Mouse (Mus musculus) induced T-regulatory cell, adult 2 months (primary cell): ENCODE data around the gene Ift81.

Experiments used
- DNase-seq: peaks from one replicate; pipeline ENCODE4 v3.0.0-alpha.2; 2012; ENCODE audit warnings: low read depth

Ift81 gene

GRCm38 (mm10) chr5:122613908-122614732, at the start of gene Ift81:
TSS of gene Ift81 (minus strand) at chr5:122614518.
- DNase-seq = peak; percentile 99

DNA sequence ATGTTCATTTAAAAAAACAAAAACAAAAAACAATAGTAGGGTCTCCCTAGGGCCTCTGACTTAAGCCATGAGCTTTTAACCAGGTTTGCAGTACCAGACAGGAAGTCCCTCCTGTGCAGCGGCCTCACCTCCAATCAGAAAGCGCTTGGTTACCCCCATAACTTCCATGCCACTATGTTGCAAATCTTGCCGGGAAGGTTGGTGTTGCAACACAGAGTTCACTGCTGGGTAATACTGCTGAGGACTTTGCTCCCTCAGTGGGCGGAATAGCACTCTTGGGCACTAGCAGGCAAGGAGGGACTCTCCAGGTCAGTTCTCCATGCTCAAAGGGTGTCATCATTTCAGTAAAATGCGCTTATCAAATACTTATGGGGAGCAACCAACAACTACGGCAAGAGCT, 48.2 kb upstream of the Ift81 start:
- DNase-seq = no peak

DNA sequence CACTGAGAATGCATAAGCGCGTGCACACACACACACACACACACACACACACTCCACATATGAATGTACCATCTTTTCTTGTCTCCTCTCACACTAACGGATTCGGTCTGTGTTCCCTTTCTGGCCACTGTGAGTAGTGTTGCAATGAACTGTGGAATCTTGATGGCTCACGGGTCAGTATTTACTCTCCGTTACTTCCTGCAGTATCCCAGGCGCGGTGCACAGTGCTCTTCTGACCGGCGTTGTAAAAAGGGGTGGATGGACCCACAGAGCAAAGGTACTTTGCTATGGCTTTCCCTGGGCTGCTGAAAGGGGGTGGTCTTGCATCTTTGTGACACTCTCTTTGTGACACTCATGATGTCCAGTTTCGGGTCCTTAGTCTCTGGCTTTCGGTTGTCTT, 42.5 kb upstream of the Ift81 start:
- no peak for DNase-seq

- DNase-seq = peak; percentile 46
Observed at GRCm38 (mm10) chr5:122654268-122654573, 39.9 kb upstream of the Ift81 start.

GRCm38 (mm10) chr5:122653446-122654267, 39.3 kb upstream of the Ift81 start:
- peak; percentile 89 for DNase-seq

DNA sequence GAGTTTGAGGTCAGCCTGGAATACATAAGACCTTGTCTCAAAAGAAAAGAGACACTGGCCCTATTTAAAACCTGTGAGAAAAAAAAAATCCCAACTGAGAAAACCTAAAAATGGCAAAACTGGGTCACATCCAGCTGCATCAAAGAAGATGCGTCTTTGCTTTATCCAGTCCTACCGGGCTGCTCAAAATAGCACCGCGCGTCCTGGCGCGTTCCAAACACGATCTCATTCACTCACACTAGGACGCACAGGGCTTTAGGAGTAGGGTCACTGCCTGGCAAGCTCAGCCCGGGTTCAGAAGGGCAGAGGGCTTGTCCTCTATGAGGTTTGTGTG, 38.8 kb upstream of the Ift81 start:
- DNase-seq = no peak

DNA sequence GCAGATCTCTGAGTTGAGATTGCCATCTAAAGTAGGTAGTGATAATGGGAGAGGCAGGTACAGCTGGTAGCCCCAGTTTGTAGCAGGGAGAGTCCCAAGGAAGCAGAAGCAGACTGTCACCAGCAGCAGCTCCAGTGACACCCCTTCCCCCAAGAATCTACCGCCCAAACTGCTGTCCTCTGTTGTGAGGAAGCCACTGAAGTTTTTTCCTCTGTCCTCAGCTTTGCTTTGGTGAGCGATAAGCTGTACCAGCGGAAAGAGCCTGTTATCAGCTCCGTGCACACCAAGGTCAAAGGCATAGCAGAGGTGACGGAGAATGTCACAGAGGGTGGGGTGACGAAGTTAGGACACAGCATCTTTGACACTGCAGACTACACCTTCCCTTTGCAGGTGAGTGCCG, 38.2 kb upstream of the Ift81 start:
- peak; percentile 83 for DNase-seq

- DNase-seq = peak; percentile 63
Observed at GRCm38 (mm10) chr5:122650100-122650499, 35.8 kb upstream of the Ift81 start.

- DNase-seq = no peak
Observed at GRCm38 (mm10) chr5:122649264-122649663, 34.9 kb upstream of the Ift81 start.

- DNase-seq = peak; percentile 29
Observed at GRCm38 (mm10) chr5:122647952-122648374, 33.6 kb upstream of the Ift81 start.

GRCm38 (mm10) chr5:122647256-122647924, 33.1 kb upstream of the Ift81 start:
- peak; percentile 64 for DNase-seq

DNA sequence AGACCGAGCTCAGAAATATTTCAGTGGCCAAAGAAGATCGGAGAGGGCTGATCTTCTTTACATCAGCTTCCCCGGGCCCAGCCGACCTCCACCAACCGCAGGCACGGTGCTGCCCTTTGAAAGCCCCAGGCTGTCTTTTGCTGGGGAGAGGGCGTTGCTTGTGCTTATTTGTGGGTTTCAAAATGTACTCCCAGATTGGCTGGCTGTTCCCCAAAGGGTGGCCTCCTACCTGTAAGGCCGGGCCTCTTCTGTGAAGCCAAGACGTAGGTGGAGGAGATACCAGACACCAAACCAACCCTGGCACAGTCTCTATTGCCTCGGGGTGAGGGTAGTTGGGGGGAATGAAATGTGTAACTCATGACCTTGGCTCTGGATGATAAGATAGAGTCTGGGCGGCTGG, 31.7 kb upstream of the Ift81 start:
- peak; percentile 80 for DNase-seq

GRCm38 (mm10) chr5:122645290-122645689, 31.0 kb upstream of the Ift81 start:
- DNase-seq = peak; percentile 87

- DNase-seq = peak; percentile 71
Observed at GRCm38 (mm10) chr5:122644111-122644607, 29.8 kb upstream of the Ift81 start.

GRCm38 (mm10) chr5:122643701-122644100, 29.4 kb upstream of the Ift81 start, which contains the start of gene P2rx7:
TSS of gene P2rx7 (plus strand) at chr5:122643911.
- no peak for DNase-seq

DNA sequence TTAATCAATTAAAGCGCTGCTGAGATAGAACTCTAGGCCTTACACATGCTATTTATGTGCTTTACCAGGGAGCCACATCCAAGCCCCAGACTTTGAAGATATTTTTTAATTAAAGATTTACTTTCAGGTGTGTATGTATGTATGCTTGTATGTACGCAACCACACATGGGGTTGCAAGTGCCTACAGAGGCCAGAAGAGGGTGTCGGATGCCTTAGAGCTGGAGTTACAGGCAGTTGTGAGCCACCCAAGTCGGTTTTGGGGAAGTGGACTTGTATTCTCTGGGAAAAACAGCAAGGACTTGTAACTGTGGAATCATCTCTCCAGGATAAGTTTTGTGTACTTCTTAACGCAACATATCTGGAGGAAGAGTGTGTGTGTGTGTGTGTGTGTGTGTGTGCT, 25.7 kb upstream of the Ift81 start:
- DNase-seq = peak; percentile 34

DNA sequence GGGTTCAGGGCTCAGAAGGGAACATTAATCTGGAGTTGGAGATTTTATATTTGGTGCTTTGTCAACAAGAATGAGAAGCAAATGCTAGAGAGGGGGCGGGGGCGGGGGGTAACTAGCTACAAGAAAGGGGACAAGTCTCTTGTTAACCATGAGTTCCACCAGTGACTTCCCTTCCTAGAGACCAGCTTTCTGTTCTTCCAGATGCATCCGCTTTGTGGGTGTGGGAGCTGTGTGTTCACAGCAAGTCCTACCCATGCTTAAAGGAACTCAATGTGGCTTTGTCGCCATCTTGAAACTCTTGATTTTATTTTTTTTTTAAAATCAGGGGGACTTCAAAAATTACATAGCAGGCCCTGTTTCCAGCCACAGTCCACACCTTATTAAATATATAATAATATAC, 25.2 kb upstream of the Ift81 start:
- no peak for DNase-seq

DNA sequence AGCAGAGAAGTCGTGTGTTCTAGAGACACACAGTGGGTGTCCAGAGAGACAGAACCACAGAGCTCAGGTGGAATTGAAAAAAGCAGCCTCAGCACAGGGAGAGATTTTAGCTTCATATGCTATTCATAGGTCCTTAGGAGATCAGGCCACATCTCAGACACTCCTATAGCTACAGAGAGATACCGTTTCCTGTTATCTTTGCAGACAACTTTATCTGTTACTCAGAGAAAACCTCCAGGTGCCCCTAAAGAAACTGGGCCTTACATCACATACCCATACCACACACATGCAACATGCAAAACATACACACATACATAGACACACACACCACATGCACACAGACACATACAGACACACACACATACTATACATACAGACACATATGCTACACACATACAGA, 24.0 kb upstream of the Ift81 start:
- DNase-seq = no peak

DNA sequence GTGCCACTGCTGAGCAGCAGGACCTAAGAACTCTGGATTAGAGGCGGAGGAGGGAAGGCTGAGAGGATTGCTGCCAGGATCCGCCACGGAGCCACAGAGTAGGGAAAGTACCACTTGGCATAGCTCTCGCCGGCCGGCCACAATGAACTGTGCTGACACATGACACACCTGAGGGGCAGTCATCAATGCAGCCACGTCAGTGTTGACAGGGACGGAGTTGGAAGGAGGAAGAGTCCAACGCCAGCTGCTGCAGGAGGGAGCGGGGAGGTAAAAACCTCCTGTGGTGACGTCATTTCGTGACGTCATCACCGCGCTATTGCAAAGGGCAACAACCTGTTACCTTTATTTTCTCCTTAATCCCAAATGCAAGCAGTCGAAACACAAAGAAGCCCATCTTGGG, 22.6 kb upstream of the Ift81 start:
- peak; percentile 39 for DNase-seq

DNA sequence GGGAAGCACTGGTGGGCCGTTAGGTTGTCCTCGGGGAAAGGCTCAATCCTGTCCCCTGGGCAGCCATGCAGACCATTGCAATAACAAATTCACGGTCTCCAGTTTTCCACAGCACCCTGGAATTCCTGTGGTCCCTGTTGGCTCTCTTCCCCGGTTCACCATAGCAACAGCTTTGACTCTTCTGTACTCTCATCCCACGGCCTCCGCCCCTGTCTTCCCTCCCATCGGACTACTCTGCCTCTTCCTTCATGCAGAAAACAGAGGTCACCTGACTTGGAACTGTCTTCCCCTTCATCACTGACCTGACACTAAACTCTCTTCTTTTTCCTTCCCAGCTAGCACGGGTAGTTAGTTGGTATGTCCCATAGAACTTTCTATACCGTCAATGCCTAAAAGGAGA, 22.0 kb upstream of the Ift81 start:
- no peak for DNase-seq

- DNase-seq = no peak
Observed at GRCm38 (mm10) chr5:122635228-122635627, 20.9 kb upstream of the Ift81 start.

GRCm38 (mm10) chr5:122627243-122627642, 12.9 kb upstream of the Ift81 start:
- DNase-seq = peak; percentile 90
